Mouse (Mus musculus): ENCODE measurements at regions not wholly inside any gene's neighbourhood (a gene's known extent, or its start where the extent isn't known, plus 50 kb on each side); places are given as distances from the start of the nearest gene placed in this dataset.

- Histone ChIP-seq H3K27me3 (ENCODE audit: control insufficient read depth, insufficient read depth, low read depth, low read length) (no peaks in the 10 kb centered on the region), H3K4me3 (ENCODE audit: low read depth, low read length) (no peak overlapping the region)
- WGBS, result 82% methylated on average over 19 of the region's 19 CpGs
These were observed 212.6 kb downstream of the 3110018I06Rik start for GRCm38 (mm10) chr12:107700868-107701597.

DNA sequence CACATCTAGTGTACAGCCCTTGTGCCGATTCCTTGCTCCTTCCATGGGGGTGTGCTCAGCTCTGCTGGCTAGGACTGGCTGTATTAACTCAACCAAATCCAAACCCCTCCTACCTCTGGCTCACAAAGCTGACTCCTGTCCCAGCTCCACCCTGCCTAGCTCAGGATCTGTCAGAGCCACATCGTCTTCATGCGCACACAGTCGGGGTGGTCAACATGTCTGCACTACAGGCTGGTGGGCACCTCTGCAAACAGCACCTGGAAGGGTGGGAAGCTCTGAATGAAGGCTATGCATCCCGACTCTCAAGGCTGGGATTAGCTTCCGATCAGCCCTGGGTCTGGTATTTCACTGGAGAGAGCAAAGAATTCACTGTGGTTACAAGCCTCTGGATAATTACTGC lies 220.4 kb downstream of the 3110018I06Rik start:
- Histone ChIP-seq H3K27ac (ENCODE audit: low read length) (no peak overlapping the region), H3K27me3 (ENCODE audit: control insufficient read depth, insufficient read depth, low read depth, low read length) (no peaks in the 10 kb centered on the region), H3K4me3 (ENCODE audit: low read depth, low read length) (no peak overlapping the region), H3K9ac (ENCODE audit: low read depth, low read length) (no peak overlapping the region), H3K9me3 (replicated peaks; ENCODE audit: control insufficient read depth, low read length, poor library complexity, severe bottlenecking) (no peaks in the 10 kb centered on the region), H3K36me3 (ENCODE audit: control insufficient read depth, insufficient read depth, low read length) (no peaks in the 10 kb centered on the region), H3K4me1 (ENCODE audit: control insufficient read depth, insufficient read depth, low read length) (0 out of 2 replicates have a peak, but pooled peaks cover 3% of the 10 kb centered on the region), H3K4me2 (ENCODE audit: low read length) (no peak overlapping the region)
- ATAC-seq, result no peak
- 85% methylated on average over 6 of the region's 6 CpGs for WGBS

More at GRCm38 (mm10) chr12:107700868-107701597, 212.6 kb downstream of the 3110018I06Rik start:
- no peaks in the 10 kb centered on the region; the same call in 1 of the 2 replicates for H3K4me1 ChIP-seq (ENCODE audit: control insufficient read depth, insufficient read depth, low read length)
- H3K9me3 ChIP-seq (replicated peaks; ENCODE audit: control insufficient read depth, low read length, poor library complexity, severe bottlenecking), result no peaks in the 10 kb centered on the region
- no peak overlapping the region for H3K27ac ChIP-seq (ENCODE audit: low read length)
- no peak for ATAC-seq
- no peak overlapping the region for H3K4me2 ChIP-seq (ENCODE audit: low read length)
- H3K36me3 ChIP-seq (ENCODE audit: control insufficient read depth, insufficient read depth, low read length), result no peaks in the 10 kb centered on the region
- H3K9ac ChIP-seq (ENCODE audit: low read depth, low read length), result no peak overlapping the region

- Histone ChIP-seq H3K4me1 (ENCODE audit: control insufficient read depth, insufficient read depth, low read length) (0 out of 2 replicates have a peak, but pooled peaks cover 3% of the 10 kb centered on the region), H3K9me3 (replicated peaks; ENCODE audit: control insufficient read depth, low read length, poor library complexity, severe bottlenecking) (no peaks in the 10 kb centered on the region), H3K36me3 (ENCODE audit: control insufficient read depth, insufficient read depth, low read length) (no peaks in the 10 kb centered on the region), H3K4me3 (ENCODE audit: low read depth, low read length) (no peak overlapping the region), H3K27ac (ENCODE audit: low read length) (no peak overlapping the region), H3K27me3 (ENCODE audit: control insufficient read depth, insufficient read depth, low read depth, low read length) (no peaks in the 10 kb centered on the region), H3K9ac (ENCODE audit: low read depth, low read length) (no peak overlapping the region), H3K4me2 (ENCODE audit: low read length) (no peak overlapping the region)
- no peak for ATAC-seq
- WGBS, result 74% methylated on average over 7 of the region's 7 CpGs
These were observed 222.6 kb downstream of the 3110018I06Rik start for GRCm38 (mm10) chr12:107711017-107711416.

- Histone ChIP-seq H3K4me2 (ENCODE audit: low read length) (no peak overlapping the region), H3K9ac (ENCODE audit: low read depth, low read length) (no peak overlapping the region), H3K36me3 (ENCODE audit: control insufficient read depth, insufficient read depth, low read length) (no peaks in the 10 kb centered on the region), H3K27me3 (ENCODE audit: control insufficient read depth, insufficient read depth, low read depth, low read length) (no peaks in the 10 kb centered on the region), H3K4me1 (ENCODE audit: control insufficient read depth, insufficient read depth, low read length) (0 out of 2 replicates have a peak, but pooled peaks cover 3% of the 10 kb centered on the region), H3K9me3 (replicated peaks; ENCODE audit: control insufficient read depth, low read length, poor library complexity, severe bottlenecking) (no peaks in the 10 kb centered on the region), H3K27ac (ENCODE audit: low read length) (no peak overlapping the region), H3K4me3 (ENCODE audit: low read depth, low read length) (no peak overlapping the region)
- 57% methylated on average over 3 of the region's 3 CpGs for WGBS
- ATAC-seq, result no peak
These were observed 223.2 kb downstream of the 3110018I06Rik start for GRCm38 (mm10) chr12:107711675-107712074.

DNA sequence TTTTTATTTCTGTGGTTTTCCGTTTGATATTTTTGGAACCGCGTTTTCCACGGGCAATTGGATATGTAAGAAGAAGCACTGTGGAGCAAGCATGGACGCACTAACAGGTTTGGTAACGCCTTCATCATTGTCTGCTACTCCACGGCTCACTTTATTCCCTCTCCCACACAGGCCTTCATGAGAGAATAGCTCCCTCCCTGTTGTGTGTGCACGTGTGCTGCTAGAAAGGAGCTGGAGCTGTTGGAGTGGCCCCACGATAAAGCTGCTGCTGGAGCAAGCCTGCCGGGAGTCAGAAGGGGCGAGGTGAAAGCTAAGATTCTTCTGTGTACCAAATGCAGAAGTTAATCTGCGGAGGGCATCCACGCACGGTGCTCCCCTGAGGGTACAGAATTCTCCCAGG lies 224.8 kb downstream of the 3110018I06Rik start:
- Histone ChIP-seq H3K4me3 (ENCODE audit: low read depth, low read length) (no peak overlapping the region), H3K27me3 (ENCODE audit: control insufficient read depth, insufficient read depth, low read depth, low read length) (no peaks in the 10 kb centered on the region), H3K9me3 (replicated peaks; ENCODE audit: control insufficient read depth, low read length, poor library complexity, severe bottlenecking) (no peaks in the 10 kb centered on the region), H3K4me1 (ENCODE audit: control insufficient read depth, insufficient read depth, low read length) (0 out of 2 replicates have a peak, but pooled peaks cover 3% of the 10 kb centered on the region), H3K36me3 (ENCODE audit: control insufficient read depth, insufficient read depth, low read length) (no peaks in the 10 kb centered on the region), H3K9ac (ENCODE audit: low read depth, low read length) (no peak overlapping the region), H3K27ac (ENCODE audit: low read length) (no peak overlapping the region), H3K4me2 (ENCODE audit: low read length) (no peak overlapping the region)
- no peak for ATAC-seq
- 49% methylated on average over 14 of the region's 14 CpGs for WGBS

DNA sequence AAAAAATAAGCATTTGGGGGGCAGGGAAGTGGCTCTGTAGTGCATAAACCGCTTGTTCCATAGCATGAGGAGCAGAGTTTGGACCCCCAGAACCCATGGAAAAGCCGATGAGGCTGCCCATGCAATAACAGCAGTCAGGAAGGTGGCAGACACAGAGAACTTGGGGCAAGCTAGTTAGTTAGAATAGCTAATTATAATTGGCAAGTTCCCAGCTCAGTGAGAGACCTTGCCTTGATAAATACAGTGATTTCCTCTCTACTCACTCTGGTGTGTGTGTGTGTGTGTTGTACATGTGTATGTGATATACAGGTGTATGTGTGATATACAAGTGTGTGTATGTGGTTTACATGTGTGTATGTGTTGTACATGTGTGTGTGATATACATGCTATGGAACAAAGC lies 226.4 kb downstream of the 3110018I06Rik start:
- no peak for ATAC-seq
- no peak overlapping the region for H3K27ac ChIP-seq (ENCODE audit: low read length)
- 84% methylated on average over 2 of the region's 2 CpGs for WGBS

GRCm38 (mm10) chr12:107715871-107716270 lies 227.4 kb downstream of the 3110018I06Rik start:
- Histone ChIP-seq H3K9me3 (replicated peaks; ENCODE audit: control insufficient read depth, low read length, poor library complexity, severe bottlenecking) (no peaks in the 10 kb centered on the region), H3K4me1 (ENCODE audit: control insufficient read depth, insufficient read depth, low read length) (0 out of 2 replicates have a peak, but pooled peaks cover 3% of the 10 kb centered on the region)
- whole genome bisulfite sequencing, result 64% methylated on average over 6 of the region's 6 CpGs

More for the DNA sequence above, 226.4 kb downstream of the 3110018I06Rik start:
- H3K27me3 ChIP-seq (ENCODE audit: control insufficient read depth, insufficient read depth, low read depth, low read length), result no peaks in the 10 kb centered on the region
- no peak overlapping the region for H3K9ac ChIP-seq (ENCODE audit: low read depth, low read length)
- H3K9me3 ChIP-seq (replicated peaks; ENCODE audit: control insufficient read depth, low read length, poor library complexity, severe bottlenecking), result no peaks in the 10 kb centered on the region
- H3K4me1 ChIP-seq (ENCODE audit: control insufficient read depth, insufficient read depth, low read length), result 0 out of 2 replicates have a peak, but pooled peaks cover 3% of the 10 kb centered on the region
- H3K36me3 ChIP-seq (ENCODE audit: control insufficient read depth, insufficient read depth, low read length), result no peaks in the 10 kb centered on the region
- H3K4me2 ChIP-seq (ENCODE audit: low read length), result no peak overlapping the region
- H3K4me3 ChIP-seq (ENCODE audit: low read depth, low read length), result no peak overlapping the region

GRCm38 (mm10) chr12:107720941-107721340 lies 232.5 kb downstream of the 3110018I06Rik start:
- no peaks in the 10 kb centered on the region for H3K9me3 ChIP-seq (replicated peaks; ENCODE audit: control insufficient read depth, low read length, poor library complexity, severe bottlenecking)
- H3K4me3 ChIP-seq (ENCODE audit: low read depth, low read length), result no peak overlapping the region
- no peaks in the 10 kb centered on the region for H3K27me3 ChIP-seq (ENCODE audit: control insufficient read depth, insufficient read depth, low read depth, low read length)
- H3K4me2 ChIP-seq (ENCODE audit: low read length), result no peak overlapping the region
- no peaks in the 10 kb centered on the region for H3K36me3 ChIP-seq (ENCODE audit: control insufficient read depth, insufficient read depth, low read length)
- no peak for ATAC-seq
- no peak overlapping the region for H3K9ac ChIP-seq (ENCODE audit: low read depth, low read length)
- H3K4me1 ChIP-seq (ENCODE audit: control insufficient read depth, insufficient read depth, low read length), result peaks cover 15% of the 10 kb centered on the region
- WGBS, result 84% methylated on average over 6 of the region's 6 CpGs
- H3K27ac ChIP-seq (ENCODE audit: low read length), result no peak overlapping the region

More at GRCm38 (mm10) chr12:107715871-107716270, 227.4 kb downstream of the 3110018I06Rik start:
- Histone ChIP-seq H3K4me2 (ENCODE audit: low read length) (no peak overlapping the region), H3K4me3 (ENCODE audit: low read depth, low read length) (no peak overlapping the region), H3K9ac (ENCODE audit: low read depth, low read length) (no peak overlapping the region), H3K27me3 (ENCODE audit: control insufficient read depth, insufficient read depth, low read depth, low read length) (no peaks in the 10 kb centered on the region), H3K27ac (ENCODE audit: low read length) (no peak overlapping the region), H3K36me3 (ENCODE audit: control insufficient read depth, insufficient read depth, low read length) (no peaks in the 10 kb centered on the region)
- ATAC-seq, result no peak

Measured in midbrain, embryonic 16.5 days (tissue).